Mouse (Mus musculus) MEL (cell line): ENCODE results near the gene Med13. TPM values are rescaled to one million over a fixed set of nuclear protein-coding genes. Genes with fewer than 3 reads are reported as not detected.

Source experiments
- DNase-seq: peaks from one replicate; pipeline ENCODE4 v3.0.0; 2011; ENCODE audit warnings: low read depth, low spot score
- H3K27ac ChIP-seq: 2 replicates; pipeline ENCODE4 v1.5.1; 2012; ENCODE audit warnings: low read depth, mild to moderate bottlenecking, control low read depth, low read length, moderate library complexity; ENCODE audit not compliant: control insufficient read depth
- H3K27me3 ChIP-seq, 2 experiments: fragments of 150-350 bp in 1 of 2; sonication (generic) in 1 of 2; 2 replicates each; pipeline ENCODE4 v1.6.1; 2012; ENCODE audit warnings: low read length in 2 of 2, mild to moderate bottlenecking in 2 of 2, improper control_type of control experiment in 1 of 2, moderate library complexity in 1 of 2; ENCODE audit not compliant: insufficient read depth in 2 of 2, control insufficient read depth in 1 of 2
- H3K36me3 ChIP-seq, 2 experiments: 2 replicates each; pipeline ENCODE4 v1.6.1; 2012 to 2014; ENCODE audit warnings: low read length in 2 of 2, improper control_type of control experiment in 1 of 2, inconsistent platforms in 1 of 2, mild to moderate bottlenecking in 1 of 2; ENCODE audit not compliant: insufficient read depth in 2 of 2, control insufficient read depth in 1 of 2
- H3K4me1 ChIP-seq, 2 experiments: fragments of 150-350 bp in 1 of 2; sonication (generic) in 1 of 2; 2 replicates each; pipeline ENCODE4 v1.6.1; 2012; ENCODE audit warnings: low read length in 2 of 2, improper control_type of control experiment in 1 of 2, mild to moderate bottlenecking in 1 of 2; ENCODE audit not compliant: insufficient read depth in 2 of 2, control insufficient read depth in 1 of 2
- H3K4me3 ChIP-seq, 2 experiments: fragments of 150-350 bp in 1 of 2; sonication (generic) in 1 of 2; 2 replicates each; pipeline ENCODE4 v1.5.1; 2012; ENCODE audit warnings: low read depth in 2 of 2, low read length in 2 of 2, mild to moderate bottlenecking in 2 of 2, moderate library complexity in 2 of 2, control low read depth in 1 of 2, improper control_type of control experiment in 1 of 2; ENCODE audit not compliant: control insufficient read depth in 1 of 2, insufficient read depth in 1 of 2
- H3K79me2 ChIP-seq: 2 replicates; pipeline ENCODE4 v1.6.1; 2012; ENCODE audit warnings: mild to moderate bottlenecking, low read length, moderate library complexity; ENCODE audit not compliant: control insufficient read depth, poor library complexity, insufficient read depth
- H3K9ac ChIP-seq: 2 replicates; pipeline ENCODE4 v1.6.1; 2012; ENCODE audit warnings: low read depth, mild to moderate bottlenecking, control low read depth, low read length, moderate library complexity; ENCODE audit not compliant: control insufficient read depth, poor library complexity, severe bottlenecking
- H3K9me3 ChIP-seq: fragments of 150-350 bp; sonication (generic); replicated peaks from 2 replicates; pipeline ENCODE4 v1.6.1; 2012; ENCODE audit warnings: mild to moderate bottlenecking, low read length, improper control_type of control experiment, moderate library complexity; ENCODE audit not compliant: insufficient read depth
- BHLHE40 ChIP-seq: IDR thresholded peaks from 2 replicates; pipeline ENCODE4 v1.6.1; 2012; ENCODE audit warnings: low read depth, mild to moderate bottlenecking, inconsistent platforms, low read length, improper control_type of control experiment, borderline replicate concordance
- CHD1 ChIP-seq: IDR thresholded peaks from 2 replicates; pipeline ENCODE4 v1.6.1; 2012; ENCODE audit warnings: low read depth, mild to moderate bottlenecking, inconsistent platforms, low read length, improper control_type of control experiment
- CTCF ChIP-seq, 3 experiments: IDR thresholded peaks in 2 of 3; conservative IDR thresholded peaks in 1 of 3; 2 replicates each; pipeline ENCODE4 v1.5.1; 2011 to 2012; ENCODE audit warnings: low read length in 3 of 3, low read depth in 2 of 3, mild to moderate bottlenecking in 2 of 3, improper control_type of control experiment in 1 of 3, inconsistent platforms in 1 of 3, mixed read lengths in 1 of 3, moderate library complexity in 1 of 3; ENCODE audit not compliant: control insufficient read depth in 1 of 3, insufficient read depth in 1 of 3, poor library complexity in 1 of 3, severe bottlenecking in 1 of 3
- ELF1 ChIP-seq: IDR thresholded peaks from 2 replicates; pipeline ENCODE4 v1.6.1; 2014; ENCODE audit warnings: low read depth, mild to moderate bottlenecking, inconsistent platforms, low read length, improper control_type of control experiment, moderate library complexity
- JUND ChIP-seq: IDR thresholded peaks from 2 replicates; pipeline ENCODE4 v1.6.1; 2011; ENCODE audit warnings: low read depth, mild to moderate bottlenecking, improper control_type of control experiment, low read length
- KAT2A ChIP-seq: conservative IDR thresholded peaks from 2 replicates; pipeline ENCODE4 v1.6.1; 2012; ENCODE audit warnings: low read depth, low read length, improper control_type of control experiment, inconsistent platforms
- MAFK ChIP-seq: IDR thresholded peaks from 2 replicates; pipeline ENCODE4 v1.6.1; 2011; ENCODE audit warnings: low read depth, mild to moderate bottlenecking, low read length, improper control_type of control experiment, borderline replicate concordance
- MAX ChIP-seq: IDR thresholded peaks from 2 replicates; pipeline ENCODE4 v1.6.1; 2011; ENCODE audit warnings: low read length, improper control_type of control experiment
- MAZ ChIP-seq: IDR thresholded peaks from 2 replicates; pipeline ENCODE4 v1.6.1; 2012; ENCODE audit warnings: low read depth, mild to moderate bottlenecking, inconsistent platforms, low read length, improper control_type of control experiment
- MXI1 ChIP-seq: IDR thresholded peaks from 2 replicates; pipeline ENCODE4 v1.6.1; 2011; ENCODE audit warnings: mild to moderate bottlenecking, low read depth, low read length, improper control_type of control experiment
- MYC ChIP-seq: IDR thresholded peaks from 2 replicates; pipeline ENCODE4 v1.6.1; 2011; ENCODE audit warnings: low read depth, mild to moderate bottlenecking, low read length, improper control_type of control experiment, moderate library complexity
- POLR2A ChIP-seq, 2 experiments: IDR thresholded peaks; 2 replicates each; pipeline ENCODE4 v1.6.1; 2011 to 2012; ENCODE audit warnings: low read length in 2 of 2, mild to moderate bottlenecking in 2 of 2, control low read depth in 1 of 2, improper control_type of control experiment in 1 of 2, low read depth in 1 of 2, moderate library complexity in 1 of 2; ENCODE audit not compliant: control insufficient read depth in 1 of 2, insufficient read depth in 1 of 2, poor library complexity in 1 of 2
- POLR2AphosphoS5 ChIP-seq: IDR thresholded peaks from 2 replicates; pipeline ENCODE4 v1.6.1; 2012; ENCODE audit warnings: low read depth, borderline replicate concordance, mild to moderate bottlenecking, inconsistent platforms, low read length, moderate library complexity, mixed read lengths
- RAD21 ChIP-seq: IDR thresholded peaks from 2 replicates; pipeline ENCODE4 v1.6.1; 2011; ENCODE audit warnings: mild to moderate bottlenecking, low read depth, low read length, improper control_type of control experiment
- RCOR1 ChIP-seq: IDR thresholded peaks from 2 replicates; pipeline ENCODE4 v1.6.1; 2012; ENCODE audit warnings: low read depth, mild to moderate bottlenecking, inconsistent platforms, low read length, improper control_type of control experiment
- SIN3A ChIP-seq: IDR thresholded peaks from 2 replicates; pipeline ENCODE4 v1.6.1; 2012; ENCODE audit warnings: low read length, improper control_type of control experiment, inconsistent platforms
- SMC3 ChIP-seq: IDR thresholded peaks from 2 replicates; pipeline ENCODE4 v1.6.1; 2011; ENCODE audit warnings: low read depth, low read length, improper control_type of control experiment
- TBP ChIP-seq: IDR thresholded peaks from 2 replicates; pipeline ENCODE4 v1.8.0; 2011; ENCODE audit warnings: low read depth, low read length, improper control_type of control experiment
- TCF12 ChIP-seq: IDR thresholded peaks from 2 replicates; pipeline ENCODE4 v1.6.1; 2014; ENCODE audit warnings: low read depth, mild to moderate bottlenecking, inconsistent platforms, low read length, improper control_type of control experiment, moderate library complexity
- ZC3H11A ChIP-seq: IDR thresholded peaks from 2 replicates; pipeline ENCODE4 v1.6.1; 2012; ENCODE audit warnings: low read depth, mild to moderate bottlenecking, inconsistent platforms, low read length, improper control_type of control experiment
- polyA plus RNA-seq, 2 experiments: library from polyadenylated mRNA; stranded (reverse) in 1 of 2; unstranded in 1 of 2; fragments of >175 nt in 1 of 2; fragments of >200 nt in 1 of 2; gene quantifications; 2 replicates each; pipeline versions ENCODE4 v1.2.1 to v1.2.4; 2012; ENCODE audit warnings: low replicate concordance in 2 of 2, low read depth in 1 of 2; ENCODE audit not compliant: insufficient read length in 2 of 2, insufficient read depth in 1 of 2, missing spikeins in 1 of 2
- total RNA-seq: library from RNA; depleted of rRNA; stranded (reverse); fragments of 300-350 nt; gene quantifications from 2 replicates; pipeline ENCODE4 v1.2.3, GENCODE M21; 2012

The Med13 gene
- total and polyA plus RNA-seq, 3 experiments, result 23.3 to 114 (median 26.4) TPM

DNA sequence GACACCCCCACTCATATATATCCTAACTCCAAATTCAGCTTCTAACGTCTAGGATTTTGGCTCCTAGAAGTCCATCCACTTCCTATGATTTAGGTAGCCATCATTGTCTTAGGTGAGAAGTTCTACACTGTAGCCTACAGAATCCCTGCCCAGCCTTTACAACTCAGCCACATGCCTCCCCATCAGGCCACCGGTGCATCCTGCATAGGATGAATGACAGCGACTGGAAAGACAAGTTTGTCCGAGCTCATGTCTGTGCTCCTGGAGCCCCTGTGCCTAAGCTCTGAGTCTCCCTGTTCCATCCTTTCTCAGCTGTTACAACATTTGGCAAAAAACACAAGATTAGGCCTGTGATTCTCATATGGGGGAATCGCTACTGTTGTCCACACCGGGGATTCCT, 17.7 kb upstream of the Med13 start:
- Histone ChIP-seq H3K27me3 (no peaks in the 10 kb centered on the region), H3K4me1 (no peaks in the 10 kb centered on the region), H3K4me3 (no peak overlapping the region)

DNA sequence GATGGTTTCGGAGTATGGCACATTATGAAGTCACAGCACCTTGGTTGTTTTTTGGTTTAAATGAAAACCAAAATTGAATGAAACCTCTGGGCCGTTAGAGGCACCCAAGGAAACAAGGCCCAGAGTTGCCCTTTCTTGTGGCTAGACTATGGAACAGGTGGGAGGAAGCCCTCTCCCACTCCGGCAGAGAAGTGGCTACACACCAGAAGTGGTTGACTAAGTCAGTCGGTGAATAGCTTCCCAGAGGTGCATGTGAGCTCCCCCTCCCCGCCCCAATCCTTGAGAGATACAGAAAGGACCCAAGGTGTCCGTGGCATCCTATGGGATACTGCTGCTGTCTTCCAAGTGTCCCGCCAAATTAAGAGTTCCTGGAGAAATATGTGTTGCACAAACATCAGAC, 13.9 kb upstream of the Med13 start:
- TF ChIP-seq RAD21 (no peak), MAFK (no peak), MAZ (no peak), MYC (no peak), MAX (no peak), KAT2A (no peak), TCF12 (no peak), SIN3A (no peak), RCOR1 (no peak)
- H3K36me3 ChIP-seq, result no peaks in the 10 kb centered on the region; a peak in 1 of 4 replicates
- no peaks in the 10 kb centered on the region for H3K9me3 ChIP-seq
- DNase-seq, result no peak
- H3K4me3 ChIP-seq, result no peak overlapping the region
- H3K4me1 ChIP-seq, result peaks cover 0 to 5% of the 10 kb centered on the region in 2 experiments; a peak in 1 of 4 replicates
- H3K27me3 ChIP-seq, result no peaks in the 10 kb centered on the region
- no peak overlapping the region for H3K9ac ChIP-seq
- H3K79me2 ChIP-seq, result no peaks in the 10 kb centered on the region
- no peak overlapping the region for H3K27ac ChIP-seq

More for the DNA sequence above, 17.7 kb upstream of the Med13 start:
- TF ChIP-seq MYC (no peak), MXI1 (no peak), ELF1 (no peak), CTCF (IDR thresholded peaks at IDR 0.05 in 2 of 3, conservative IDR thresholded peaks at IDR 0.05 in 1 of 3; ENCODE audit: control insufficient read depth in 1 of 3, insufficient read depth in 1 of 3, low read depth in 2 of 3, low read length in 3 of 3, poor library complexity in 1 of 3, severe bottlenecking in 1 of 3) (no peak), JUND (no peak), SMC3 (no peak), POLR2AphosphoS5 (no peak), CHD1 (no peak), BHLHE40 (no peak), TBP (no peak), ZC3H11A (no peak), POLR2A (IDR thresholded peaks at IDR 0.05; ENCODE audit: control insufficient read depth in 1 of 2, insufficient read depth in 1 of 2, low read depth in 1 of 2, low read length in 2 of 2, poor library complexity in 1 of 2) (no peak)
- Histone ChIP-seq H3K79me2 (no peaks in the 10 kb centered on the region), H3K9me3 (no peaks in the 10 kb centered on the region), H3K36me3 (no peaks in the 10 kb centered on the region), H3K27ac (no peak overlapping the region), H3K9ac (no peak overlapping the region)
- no peak for DNase-seq
